In genomic region chr9:96428336-96429046, GRCm38 (mm10) we compare ENCODE assay signal across 8 mouse cellular contexts. TPM values are rescaled to one million over a fixed set of nuclear protein-coding genes. Genes with fewer than 3 reads are reported as not detected.
A peak's percentile ranks its signal among the peaks of the same experiment; 100 is the strongest.
DNase-seq lines count a peak whose midpoint lies in the region; ATAC-seq and TF ChIP-seq lines count a peak whose summit lies in the region.
"Had no signal": no experiment of that assay in that cellular context is flagged by ENCODE, and none has a peak within 500 bp of the region (broad histone marks: within the 10 kb centered on the region; RNA-seq: fewer than 3 reads in every experiment).

No protein-coding gene starts in this region.

- TF ChIP-seq CTCF in lung, embryonic 14.5 days (IDR thresholded peaks at IDR 0.05; ENCODE audit: low read depth), result no peak

- no peaks in the 10 kb centered on the region for H3K4me1 ChIP-seq in lung, embryonic 14.5 days (ENCODE audit: insufficient read depth)
- H3K4me1 ChIP-seq in heart, embryonic 16.5 days (ENCODE audit: control insufficient read depth, insufficient read depth, low read length), result no peaks in the 10 kb centered on the region
- H3K4me1 ChIP-seq in stomach, embryonic 14.5 days (ENCODE audit: control insufficient read depth, insufficient read depth, low read length), result peaks cover 7% of the 10 kb centered on the region; the same call in 1 of the 2 replicates
- no peaks in the 10 kb centered on the region for H3K4me1 ChIP-seq in midbrain, embryonic 10.5 days
- H3K4me1 ChIP-seq: liver, embryonic 13.5 days had no signal

- H3K9ac ChIP-seq in lung, embryonic 14.5 days, result no peak overlapping the region
- H3K9ac ChIP-seq in heart, embryonic 16.5 days (ENCODE audit: low read length), result no peak overlapping the region
- no peak overlapping the region for H3K9ac ChIP-seq in stomach, embryonic 14.5 days (replicated peaks; ENCODE audit: low read depth, low read length)
- H3K9ac ChIP-seq: liver, embryonic 13.5 days had no signal

- peak overlapping the region; percentile 73 for H3K27ac ChIP-seq in lung, embryonic 14.5 days (ENCODE audit: low read depth)
- peak overlapping the region; percentile 3; the same call in 1 of the 2 replicates for H3K27ac ChIP-seq in heart, embryonic 16.5 days (ENCODE audit: low read length)
- H3K27ac ChIP-seq in stomach, embryonic 14.5 days (ENCODE audit: low read length), result peak overlapping the region; percentile 77
- H3K27ac ChIP-seq in midbrain, embryonic 10.5 days (replicated peaks), result no peak overlapping the region
- H3K27ac ChIP-seq: liver, embryonic 13.5 days had no signal

- peak; percentile 79 for ATAC-seq in lung, embryonic 14.5 days (ENCODE audit: insufficient read depth)
- no peak for ATAC-seq in heart, embryonic 16.5 days (replicated peaks; ENCODE audit: extremely low read depth, insufficient read depth, low FRiP score)
- ATAC-seq in stomach, embryonic 14.5 days (ENCODE audit: insufficient number of reproducible peaks, insufficient read depth, low FRiP score, low read depth), result peak; percentile 58; the same call in 1 of the 2 replicates

- H3K9me3 ChIP-seq in lung, embryonic 14.5 days (ENCODE audit: low read depth, low read length), result no peaks in the 10 kb centered on the region
- H3K9me3 ChIP-seq in heart, embryonic 16.5 days (replicated peaks; ENCODE audit: control insufficient read depth, low read length), result no peaks in the 10 kb centered on the region
- no peaks in the 10 kb centered on the region for H3K9me3 ChIP-seq in stomach, embryonic 14.5 days (ENCODE audit: control insufficient read depth, low read depth, low read length)
- no peaks in the 10 kb centered on the region for H3K9me3 ChIP-seq in midbrain, embryonic 10.5 days (replicated peaks)
- H3K9me3 ChIP-seq: liver, embryonic 13.5 days had no signal

- 41% methylated on average over 17 of the region's 17 CpGs for WGBS in lung, embryonic 14.5 days
- WGBS in heart, embryonic 16.5 days, result 68% methylated on average over 17 of the region's 17 CpGs
- 43% methylated on average over 17 of the region's 17 CpGs for WGBS in stomach, embryonic 14.5 days
- WGBS in midbrain, embryonic 10.5 days, result 92% methylated on average over 17 of the region's 17 CpGs

- H3K36me3 ChIP-seq in lung, embryonic 14.5 days (ENCODE audit: insufficient read depth), result no peaks in the 10 kb centered on the region
- no peaks in the 10 kb centered on the region for H3K36me3 ChIP-seq in heart, embryonic 16.5 days (ENCODE audit: control insufficient read depth, insufficient read depth)
- H3K36me3 ChIP-seq in stomach, embryonic 14.5 days (ENCODE audit: control insufficient read depth, insufficient read depth, low read length), result no peaks in the 10 kb centered on the region
- no peaks in the 10 kb centered on the region for H3K36me3 ChIP-seq in midbrain, embryonic 10.5 days
- H3K36me3 ChIP-seq: liver, embryonic 13.5 days had no signal

- peak; percentile 95 for DNase-seq in lung, embryonic 14.5 days
- DNase-seq in lung, adult 18-20 months, result no peak
- peak; percentile 67 for DNase-seq in kidney, postnatal 14 days
- DNase-seq in midbrain, embryonic 10.5 days (ENCODE audit: low spot score), result no peak
- no peak for DNase-seq in urinary bladder, adult 2 months (ENCODE audit: low spot score)
- DNase-seq: liver, embryonic 13.5 days had no signal

- H3K4me3 ChIP-seq in lung, embryonic 14.5 days (ENCODE audit: low read depth, low read length), result no peak overlapping the region
- no peak overlapping the region for H3K4me3 ChIP-seq in heart, embryonic 16.5 days (ENCODE audit: low read length)
- no peak overlapping the region for H3K4me3 ChIP-seq in stomach, embryonic 14.5 days (ENCODE audit: low read depth, low read length)
- no peak overlapping the region for H3K4me3 ChIP-seq in midbrain, embryonic 10.5 days
- H3K4me3 ChIP-seq: liver, embryonic 13.5 days had no signal

- 0 out of 2 replicates have a peak overlapping the region, but pooled peaks have one; percentile 5 for H3K4me2 ChIP-seq in lung, embryonic 14.5 days
- no peak overlapping the region for H3K4me2 ChIP-seq in heart, embryonic 16.5 days (ENCODE audit: low read depth, low read length)
- no peak overlapping the region for H3K4me2 ChIP-seq in stomach, embryonic 14.5 days (replicated peaks; ENCODE audit: low read depth, low read length)
- H3K4me2 ChIP-seq: liver, embryonic 13.5 days had no signal

- no peaks in the 10 kb centered on the region for H3K27me3 ChIP-seq in lung, embryonic 14.5 days (ENCODE audit: insufficient read depth, low read length)
- H3K27me3 ChIP-seq in heart, embryonic 16.5 days (ENCODE audit: control insufficient read depth, insufficient read depth, low read length), result no peaks in the 10 kb centered on the region
- no peaks in the 10 kb centered on the region for H3K27me3 ChIP-seq in stomach, embryonic 14.5 days (ENCODE audit: control insufficient read depth, insufficient read depth, low read length)
- H3K27me3 ChIP-seq in midbrain, embryonic 10.5 days (ENCODE audit: low read depth, poor library complexity, severe bottlenecking), result no peaks in the 10 kb centered on the region
- H3K27me3 ChIP-seq: liver, embryonic 13.5 days had no signal

RNA-seq across cellular contexts. Expression of gene Rnf7, which starts 50.0 kb away (rescaled TPM):
- polyA plus RNA-seq in lung, embryonic 14.5 days (2014; fragmentation: Nextera tagmentation; extraction: Ambion mirVana), result 242 and 260 TPM in 2 replicates
- 186 and 194 TPM in 2 replicates for polyA plus RNA-seq in heart, embryonic 16.5 days (2015; fragmentation: Nextera tagmentation; extraction: Ambion mirVana)
- polyA plus RNA-seq in stomach, embryonic 14.5 days (2014; fragmentation: Nextera tagmentation; extraction: Ambion mirVana), result 250 and 254 TPM in 2 replicates
- polyA plus RNA-seq in midbrain, embryonic 10.5 days (2016; fragmentation: Nextera tagmentation; extraction: Ambion mirVana), result 280 and 283 TPM in 2 replicates
- 208 and 227 TPM in 2 replicates for polyA plus RNA-seq in urinary bladder, adult 2 months (2012; rRNA removed)

Comparison
In these comparisons a context has a peak if more than half of its experiments do, and no peak if none do; other contexts are left out.
1. DNase-seq: peak in lung, embryonic 14.5 days (single experiment) and kidney, postnatal 14 days (single experiment); none in lung, adult 18-20 months (0 of 2), midbrain, embryonic 10.5 days (single experiment) and urinary bladder, adult 2 months (single experiment).